Comparison of ENCODE assay signal across 31 mouse cellular contexts in genomic region chr6:113429965-113430364, GRCm38 (mm10). TPM values are rescaled to one million over a fixed set of nuclear protein-coding genes. Genes with fewer than 3 reads are reported as not detected.
"Had no signal": no experiment of that assay in that cellular context is flagged by ENCODE, and none has a peak within 500 bp of the region (broad histone marks: within the 10 kb centered on the region; RNA-seq: fewer than 3 reads in every experiment).

No protein-coding gene starts in this region.

- H3K27ac ChIP-seq: heart, embryonic 10.5 days; hindbrain, embryonic 10.5 days; hindbrain, embryonic 12.5 days; hindbrain, embryonic 14.5 days; intestine, embryonic 15.5 days; layer of hippocampus, adult 2 months; left cerebral cortex, adult 2 months; limb, embryonic 10.5 days; limb, embryonic 12.5 days; liver, embryonic 14.5 days had no signal

- H3K9ac ChIP-seq: heart, embryonic 12.5 days; hindbrain, embryonic 12.5 days; hindbrain, embryonic 14.5 days; intestine, embryonic 15.5 days; limb, embryonic 12.5 days; liver, embryonic 14.5 days had no signal

- DNase-seq: gastrocnemius, postnatal 14 days; gastrocnemius, postnatal 36 days; heart, adult 11 months; heart, postnatal 10 days; heart, postnatal 4 days; kidney, adult 18-20 months; kidney, adult 8-10 months; kidney, postnatal 10 days; kidney, postnatal 25 days; kidney, postnatal 4 days; liver had no signal

- H3K9me3 ChIP-seq: heart, embryonic 10.5 days; heart, embryonic 12.5 days; hindbrain, embryonic 10.5 days; hindbrain, embryonic 12.5 days; intestine, embryonic 15.5 days; limb, embryonic 10.5 days; limb, embryonic 12.5 days had no signal

- ATAC-seq: hindbrain, embryonic 16.5 days; inflammation-experienced regulatory T-cells, adult 6 months; intestine, embryonic 15.5 days had no signal

- H3K4me1 ChIP-seq: heart, embryonic 10.5 days; heart, embryonic 12.5 days; hindbrain, embryonic 10.5 days; hindbrain, embryonic 12.5 days; limb, embryonic 12.5 days had no signal

- H3K4me2 ChIP-seq: heart, embryonic 12.5 days; hindbrain, embryonic 12.5 days; hindbrain, embryonic 14.5 days; intestine, embryonic 15.5 days; limb, embryonic 12.5 days had no signal

- H3K27me3 ChIP-seq: heart, embryonic 12.5 days; intestine, embryonic 15.5 days; limb, embryonic 12.5 days had no signal

- H3K36me3 ChIP-seq: heart, embryonic 10.5 days; heart, embryonic 12.5 days; hindbrain, embryonic 10.5 days; hindbrain, embryonic 12.5 days; intestine, embryonic 15.5 days; limb, embryonic 10.5 days; limb, embryonic 12.5 days had no signal

- H3K4me3 ChIP-seq: heart, embryonic 10.5 days; heart, embryonic 12.5 days; hindbrain, embryonic 10.5 days; hindbrain, embryonic 12.5 days; intestine, embryonic 15.5 days; layer of hippocampus, adult 2 months; left cerebral cortex, adult 2 months; limb, embryonic 10.5 days; limb, embryonic 12.5 days had no signal

RNA-seq across cellular contexts. Expression of gene Cidec, which starts 5.6 kb away (rescaled TPM):
- total RNA-seq: layer of hippocampus, adult 2 months; layer of hippocampus, postnatal 10 days; layer of hippocampus, postnatal 25 days; left cerebral cortex, adult 2 months; left cerebral cortex, postnatal 14 days; left cerebral cortex, postnatal 36 days had no signal
- polyA plus RNA-seq: heart, embryonic 12.5 days; heart, embryonic 14.5 days; hindbrain, embryonic 10.5 days; hindbrain, embryonic 12.5 days; hindbrain, embryonic 14.5 days; hindbrain, embryonic 16.5 days; inflammation-experienced regulatory T-cells, adult 6 months; kidney, embryonic 14.5 days; kidney, embryonic 16.5 days; limb, embryonic 10.5 days; limb, embryonic 12.5 days had no signal
